Mouse (Mus musculus): ENCODE measurements around the gene Emcn. TPM values are rescaled to one million over a fixed set of nuclear protein-coding genes. Genes with fewer than 3 reads are reported as not detected.

Gene Emcn
- 73.8 and 75.8 TPM in 2 replicates for polyA plus RNA-seq (2016; fragmentation: Nextera tagmentation; extraction: Ambion mirVana)

- H3K4me3 ChIP-seq: peak within 1 kb of the TSS; percentile 40
- H3K27ac ChIP-seq (ENCODE audit: poor library complexity, severe bottlenecking): peak within 1 kb of the TSS; percentile 81
- H3K4me1 ChIP-seq (replicated peaks): no peaks in the 10 kb centered on the region
- H3K36me3 ChIP-seq: no peaks in the 10 kb centered on the region
- peak; percentile 36; the same call in 1 of the 2 replicates for ATAC-seq (ENCODE audit: insufficient number of reproducible peaks, low FRiP score)
- no peaks in the 10 kb centered on the region for H3K27me3 ChIP-seq (replicated peaks)
- no peaks in the 10 kb centered on the region for H3K9me3 ChIP-seq (replicated peaks)
- H3K9ac ChIP-seq: no peak within 1 kb of the TSS
- WGBS: 32% methylated on average over 8 of the region's 8 CpGs
- peak within 1 kb of the TSS; percentile 29 for H3K4me2 ChIP-seq
Measured at GRCm38 (mm10) chr3:137340938-137341337, at the start of gene Emcn. TSS of gene Emcn (plus strand) at chr3:137341067.

- 12% methylated on average over 6 of the region's 6 CpGs for WGBS
- peak; percentile 91 for ATAC-seq (ENCODE audit: insufficient number of reproducible peaks, low FRiP score)
- peak overlapping the region; percentile 86 for H3K27ac ChIP-seq (ENCODE audit: poor library complexity, severe bottlenecking)
Measured at GRCm38 (mm10) chr3:137293174-137293591, 47.7 kb upstream of the Emcn start.

GRCm38 (mm10) chr3:137298230-137298629 is 42.6 kb upstream of the Emcn start:
- Histone ChIP-seq H3K27ac (ENCODE audit: poor library complexity, severe bottlenecking) (no peak overlapping the region), H3K36me3 (no peaks in the 10 kb centered on the region), H3K9me3 (replicated peaks) (no peaks in the 10 kb centered on the region), H3K4me2 (no peak overlapping the region), H3K27me3 (replicated peaks) (no peaks in the 10 kb centered on the region), H3K4me3 (no peak overlapping the region), H3K9ac (no peak overlapping the region), H3K4me1 (replicated peaks) (peaks cover 2% of the 10 kb centered on the region)
- 74% methylated on average over 2 of the region's 2 CpGs for WGBS
- ATAC-seq (ENCODE audit: insufficient number of reproducible peaks, low FRiP score): no peak

More at GRCm38 (mm10) chr3:137293174-137293591, 47.7 kb upstream of the Emcn start:
- H3K4me3 ChIP-seq: no peak overlapping the region
- H3K9ac ChIP-seq: no peak overlapping the region
- H3K36me3 ChIP-seq: no peaks in the 10 kb centered on the region
- no peaks in the 10 kb centered on the region for H3K27me3 ChIP-seq (replicated peaks)
- peak overlapping the region; percentile 42 for H3K4me2 ChIP-seq
- H3K4me1 ChIP-seq (replicated peaks): peaks cover 5% of the 10 kb centered on the region; the same call in 1 of the 2 replicates
- no peaks in the 10 kb centered on the region for H3K9me3 ChIP-seq (replicated peaks)

GRCm38 (mm10) chr3:137300210-137300609 is 40.7 kb upstream of the Emcn start:
- WGBS: 68% methylated on average over 3 of the region's 3 CpGs

GRCm38 (mm10) chr3:137301195-137301594 is 39.7 kb upstream of the Emcn start:
- no peak overlapping the region for H3K9ac ChIP-seq
- no peaks in the 10 kb centered on the region; the same call in 1 of the 2 replicates for H3K4me1 ChIP-seq (replicated peaks)
- no peak overlapping the region for H3K27ac ChIP-seq (ENCODE audit: poor library complexity, severe bottlenecking)
- H3K36me3 ChIP-seq: no peaks in the 10 kb centered on the region
- no peak for ATAC-seq (ENCODE audit: insufficient number of reproducible peaks, low FRiP score)
- no peak overlapping the region for H3K4me2 ChIP-seq
- no peaks in the 10 kb centered on the region for H3K9me3 ChIP-seq (replicated peaks)
- H3K27me3 ChIP-seq (replicated peaks): no peaks in the 10 kb centered on the region
- no peak overlapping the region for H3K4me3 ChIP-seq

More at GRCm38 (mm10) chr3:137300210-137300609, 40.7 kb upstream of the Emcn start:
- no peaks in the 10 kb centered on the region for H3K36me3 ChIP-seq
- no peaks in the 10 kb centered on the region; the same call in 1 of the 2 replicates for H3K4me1 ChIP-seq (replicated peaks)
- no peaks in the 10 kb centered on the region for H3K27me3 ChIP-seq (replicated peaks)
- no peak for ATAC-seq (ENCODE audit: insufficient number of reproducible peaks, low FRiP score)
- no peak overlapping the region for H3K27ac ChIP-seq (ENCODE audit: poor library complexity, severe bottlenecking)
- no peak overlapping the region for H3K4me3 ChIP-seq
- H3K9ac ChIP-seq: no peak overlapping the region
- H3K9me3 ChIP-seq (replicated peaks): no peaks in the 10 kb centered on the region
- no peak overlapping the region for H3K4me2 ChIP-seq

- 47% methylated on average over 4 of the region's 4 CpGs for WGBS
- Histone ChIP-seq H3K9me3 (replicated peaks) (no peaks in the 10 kb centered on the region), H3K4me2 (no peak overlapping the region), H3K4me3 (no peak overlapping the region), H3K9ac (no peak overlapping the region), H3K27ac (ENCODE audit: poor library complexity, severe bottlenecking) (peak overlapping the region; percentile 58; the same call in 1 of the 2 replicates), H3K4me1 (replicated peaks) (no peaks in the 10 kb centered on the region; the same call in 1 of the 2 replicates), H3K36me3 (no peaks in the 10 kb centered on the region), H3K27me3 (replicated peaks) (no peaks in the 10 kb centered on the region)
- peak; percentile 67 for ATAC-seq (ENCODE audit: insufficient number of reproducible peaks, low FRiP score)
Measured at GRCm38 (mm10) chr3:137302804-137303203, 38.1 kb upstream of the Emcn start.

GRCm38 (mm10) chr3:137309959-137310358 is 30.9 kb upstream of the Emcn start:
- Histone ChIP-seq H3K36me3 (no peaks in the 10 kb centered on the region), H3K27me3 (replicated peaks) (no peaks in the 10 kb centered on the region), H3K4me2 (no peak overlapping the region), H3K9me3 (replicated peaks) (no peaks in the 10 kb centered on the region), H3K4me3 (no peak overlapping the region), H3K9ac (no peak overlapping the region), H3K27ac (ENCODE audit: poor library complexity, severe bottlenecking) (no peak overlapping the region), H3K4me1 (replicated peaks) (0 out of 2 replicates have a peak, but pooled peaks cover 3% of the 10 kb centered on the region)
- ATAC-seq (ENCODE audit: insufficient number of reproducible peaks, low FRiP score): no peak

GRCm38 (mm10) chr3:137312540-137312939 is 28.3 kb upstream of the Emcn start:
- no peak overlapping the region for H3K4me2 ChIP-seq
- no peak overlapping the region for H3K27ac ChIP-seq (ENCODE audit: poor library complexity, severe bottlenecking)
- ATAC-seq (ENCODE audit: insufficient number of reproducible peaks, low FRiP score): no peak
- H3K27me3 ChIP-seq (replicated peaks): no peaks in the 10 kb centered on the region
- no peaks in the 10 kb centered on the region for H3K9me3 ChIP-seq (replicated peaks)
- H3K4me3 ChIP-seq: no peak overlapping the region
- no peaks in the 10 kb centered on the region for H3K36me3 ChIP-seq
- 69% methylated on average over 3 of the region's 3 CpGs for WGBS
- H3K4me1 ChIP-seq (replicated peaks): 0 out of 2 replicates have a peak, but pooled peaks cover 3% of the 10 kb centered on the region
- no peak overlapping the region for H3K9ac ChIP-seq

- no peaks in the 10 kb centered on the region for H3K9me3 ChIP-seq (replicated peaks)
- 88% methylated on average over 2 of the region's 2 CpGs for WGBS
- no peaks in the 10 kb centered on the region for H3K27me3 ChIP-seq (replicated peaks)
- H3K4me2 ChIP-seq: no peak overlapping the region
- no peak overlapping the region for H3K27ac ChIP-seq (ENCODE audit: poor library complexity, severe bottlenecking)
- H3K4me3 ChIP-seq: no peak overlapping the region
- H3K9ac ChIP-seq: no peak overlapping the region
- ATAC-seq (ENCODE audit: insufficient number of reproducible peaks, low FRiP score): no peak
- 0 out of 2 replicates have a peak, but pooled peaks cover 3% of the 10 kb centered on the region for H3K4me1 ChIP-seq (replicated peaks)
- no peaks in the 10 kb centered on the region for H3K36me3 ChIP-seq
Measured at GRCm38 (mm10) chr3:137313775-137314362, 27.0 kb upstream of the Emcn start.

- ATAC-seq (ENCODE audit: insufficient number of reproducible peaks, low FRiP score): no peak
- Histone ChIP-seq H3K4me3 (no peak overlapping the region), H3K9me3 (replicated peaks) (no peaks in the 10 kb centered on the region), H3K27ac (ENCODE audit: poor library complexity, severe bottlenecking) (no peak overlapping the region), H3K36me3 (no peaks in the 10 kb centered on the region), H3K9ac (no peak overlapping the region), H3K4me2 (no peak overlapping the region), H3K4me1 (replicated peaks) (peaks cover 8% of the 10 kb centered on the region; the same call in 1 of the 2 replicates), H3K27me3 (replicated peaks) (no peaks in the 10 kb centered on the region)
- 88% methylated on average over 2 of the region's 2 CpGs for WGBS
Measured at GRCm38 (mm10) chr3:137318371-137318770, 22.5 kb upstream of the Emcn start.

GRCm38 (mm10) chr3:137319950-137320349 is 20.9 kb upstream of the Emcn start:
- Histone ChIP-seq H3K36me3 (no peaks in the 10 kb centered on the region), H3K4me3 (no peak overlapping the region), H3K27me3 (replicated peaks) (no peaks in the 10 kb centered on the region), H3K4me2 (no peak overlapping the region), H3K9ac (no peak overlapping the region), H3K27ac (ENCODE audit: poor library complexity, severe bottlenecking) (no peak overlapping the region), H3K4me1 (replicated peaks) (peaks cover 8% of the 10 kb centered on the region; the same call in 1 of the 2 replicates), H3K9me3 (replicated peaks) (no peaks in the 10 kb centered on the region)
- WGBS: 35% methylated on average over 1 of the region's 1 CpGs
- no peak for ATAC-seq (ENCODE audit: insufficient number of reproducible peaks, low FRiP score)
